Mouse (Mus musculus) limb, embryonic 15.5 days (tissue): ENCODE measurements around the gene Ncoa7. TPM values are rescaled to one million over a fixed set of nuclear protein-coding genes. Genes with fewer than 3 reads are reported as not detected.
A peak's percentile ranks its signal among the peaks of the same experiment; 100 is the strongest.
"Not testable (repeated sequence)": the region's sequence is repeated elsewhere in the genome, so short reads cannot be mapped to it uniquely, and the experiment has no call there.

ENCODE experiments used
- ATAC-seq: fragments of 200-750 bp; cut with Nextera tagmentation; 2 replicates; pipeline ENCODE4 v1.8.0; 2017; ENCODE audit warnings: low read depth, moderate TSS enrichment; ENCODE audit not compliant: insufficient number of reproducible peaks, low FRiP score, low TSS enrichment
- H3K27ac ChIP-seq: fragments of 300-500 bp; sonication (generic); 2 replicates; pipeline ENCODE4 v1.5.1; 2015; ENCODE audit warnings: moderate library complexity, mild to moderate bottlenecking, inconsistent platforms
- H3K27me3 ChIP-seq: fragments of 300-500 bp; sonication (generic); 2 replicates; pipeline ENCODE4 v1.6.1; 2015; ENCODE audit warnings: inconsistent platforms
- H3K36me3 ChIP-seq: fragments of 300-500 bp; sonication (generic); 2 replicates; pipeline ENCODE4 v1.6.1; 2015; ENCODE audit warnings: inconsistent platforms
- H3K4me1 ChIP-seq: fragments of 300-500 bp; sonication (generic); 2 replicates; pipeline ENCODE4 v1.6.1; 2015; ENCODE audit warnings: inconsistent platforms
- H3K4me2 ChIP-seq: fragments of 300-500 bp; sonication (generic); 2 replicates; pipeline ENCODE4 v1.6.1; 2015; ENCODE audit warnings: mild to moderate bottlenecking, inconsistent platforms
- H3K4me3 ChIP-seq: fragments of 300-500 bp; sonication (generic); 2 replicates; pipeline ENCODE4 v1.5.1; 2015; ENCODE audit warnings: mild to moderate bottlenecking, inconsistent platforms
- H3K9ac ChIP-seq: fragments of 300-500 bp; sonication (generic); 2 replicates; pipeline ENCODE4 v1.6.1; 2015; ENCODE audit warnings: inconsistent platforms
- H3K9me3 ChIP-seq: fragments of 300-500 bp; sonication (generic); 2 replicates; pipeline ENCODE4 v1.6.1; 2016; ENCODE audit warnings: inconsistent platforms
- WGBS: fragments of 180-500 bp; shearing (Covaris S2); methylation state at CpG from one replicate; pipeline ENCODE4 v1.1.7; 2015; 5-methylcytosine and 5-hydroxymethylcytosine counted together
- polyA plus RNA-seq: library from polyadenylated mRNA; unstranded; fragments of >200 nt; fragmentation: Nextera tagmentation; extraction: Ambion mirVana; gene quantifications from 2 replicates; pipeline ENCODE4 v1.2.1, GENCODE M21; 2015

Ncoa7 gene
- polyA plus RNA-seq, 1 experiment from 2014 or later: 6.9 TPM

- 85% methylated on average over 3 of the region's 3 CpGs for WGBS
- ATAC-seq: no peak
- Histone ChIP-seq H3K4me2 (no peak within 1 kb of the TSS), H3K27ac (no peak within 1 kb of the TSS), H3K4me1 (no peaks in the 10 kb centered on the region), H3K36me3 (no peaks in the 10 kb centered on the region), H3K27me3 (no peaks in the 10 kb centered on the region), H3K9me3 (no peaks in the 10 kb centered on the region), H3K9ac (no peak within 1 kb of the TSS), H3K4me3 (no peak within 1 kb of the TSS)
Measured at GRCm38 (mm10) chr10:30629513-30629912, 173.6 kb downstream of the Ncoa7 start, which contains the start of gene Hint3. TSS of gene Hint3 (minus strand) at chr10:30629632.

GRCm38 (mm10) chr10:30628444-30628843, 174.7 kb downstream of the Ncoa7 start:
- H3K36me3 ChIP-seq, H3K4me1 ChIP-seq, H3K9me3 ChIP-seq, ATAC-seq, H3K4me2 ChIP-seq, H3K9ac ChIP-seq, H3K27me3 ChIP-seq, H3K4me3 ChIP-seq, H3K27ac ChIP-seq: not testable (repeated sequence)
- WGBS: 87% methylated on average over 11 of the region's 11 CpGs

GRCm38 (mm10) chr10:30627548-30627947, 175.6 kb downstream of the Ncoa7 start:
- Histone ChIP-seq H3K4me3 (no peak overlapping the region), H3K4me1 (no peaks in the 10 kb centered on the region), H3K4me2 (no peak overlapping the region), H3K9me3 (no peaks in the 10 kb centered on the region), H3K27me3 (no peaks in the 10 kb centered on the region), H3K9ac (no peak overlapping the region), H3K36me3 (no peaks in the 10 kb centered on the region), H3K27ac (no peak overlapping the region)
- WGBS: 48% methylated on average over 1 of the region's 1 CpGs
- no peak for ATAC-seq

- no peak overlapping the region for H3K9ac ChIP-seq
- 69% methylated on average over 5 of the region's 5 CpGs for WGBS
- no peaks in the 10 kb centered on the region for H3K27me3 ChIP-seq
- H3K36me3 ChIP-seq: no peaks in the 10 kb centered on the region
- no peak overlapping the region for H3K27ac ChIP-seq
- no peaks in the 10 kb centered on the region for H3K4me1 ChIP-seq
- no peak for ATAC-seq
- H3K4me3 ChIP-seq: no peak overlapping the region
- no peaks in the 10 kb centered on the region for H3K9me3 ChIP-seq
- no peak overlapping the region for H3K4me2 ChIP-seq
Measured at GRCm38 (mm10) chr10:30624161-30625019, 178.7 kb downstream of the Ncoa7 start.

DNA sequence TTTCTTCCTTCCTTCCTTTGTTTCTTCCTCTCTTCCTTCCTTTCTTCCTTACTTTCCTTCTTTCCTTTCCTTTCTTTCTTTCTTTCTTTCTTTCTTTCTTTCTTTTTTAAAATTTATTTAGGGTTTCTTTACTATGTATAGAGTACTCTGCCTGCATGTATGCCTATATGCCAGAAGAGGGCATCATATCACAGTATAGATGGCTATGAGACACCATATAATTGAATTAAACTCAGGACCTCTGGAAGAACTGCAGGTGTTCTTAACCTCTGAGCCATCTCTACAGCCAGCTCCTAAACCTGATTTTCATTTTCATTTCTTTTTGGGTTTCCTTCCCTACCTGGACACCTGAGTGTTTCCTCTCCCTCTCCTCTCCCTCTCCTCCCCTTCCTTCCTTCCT, 180.2 kb downstream of the Ncoa7 start:
- no peaks in the 10 kb centered on the region for H3K27me3 ChIP-seq
- H3K27ac ChIP-seq: no peak overlapping the region
- no peak for ATAC-seq

GRCm38 (mm10) chr10:30618918-30619210, 184.3 kb downstream of the Ncoa7 start:
- Histone ChIP-seq H3K9me3 (no peaks in the 10 kb centered on the region), H3K27ac (peak overlapping the region; percentile 93), H3K4me3 (peak overlapping the region; percentile 54), H3K9ac (no peak overlapping the region), H3K36me3 (no peaks in the 10 kb centered on the region), H3K27me3 (no peaks in the 10 kb centered on the region), H3K4me1 (0 out of 2 replicates have a peak, but pooled peaks cover 4% of the 10 kb centered on the region), H3K4me2 (peak overlapping the region; percentile 52)
- 44% methylated on average over 3 of the region's 3 CpGs for WGBS
- ATAC-seq: no peak

More for the DNA sequence above, 180.2 kb downstream of the Ncoa7 start:
- Histone ChIP-seq H3K9ac (no peak overlapping the region), H3K4me3 (no peak overlapping the region), H3K4me1 (no peaks in the 10 kb centered on the region), H3K36me3 (no peaks in the 10 kb centered on the region), H3K9me3 (no peaks in the 10 kb centered on the region), H3K4me2 (no peak overlapping the region)

DNA sequence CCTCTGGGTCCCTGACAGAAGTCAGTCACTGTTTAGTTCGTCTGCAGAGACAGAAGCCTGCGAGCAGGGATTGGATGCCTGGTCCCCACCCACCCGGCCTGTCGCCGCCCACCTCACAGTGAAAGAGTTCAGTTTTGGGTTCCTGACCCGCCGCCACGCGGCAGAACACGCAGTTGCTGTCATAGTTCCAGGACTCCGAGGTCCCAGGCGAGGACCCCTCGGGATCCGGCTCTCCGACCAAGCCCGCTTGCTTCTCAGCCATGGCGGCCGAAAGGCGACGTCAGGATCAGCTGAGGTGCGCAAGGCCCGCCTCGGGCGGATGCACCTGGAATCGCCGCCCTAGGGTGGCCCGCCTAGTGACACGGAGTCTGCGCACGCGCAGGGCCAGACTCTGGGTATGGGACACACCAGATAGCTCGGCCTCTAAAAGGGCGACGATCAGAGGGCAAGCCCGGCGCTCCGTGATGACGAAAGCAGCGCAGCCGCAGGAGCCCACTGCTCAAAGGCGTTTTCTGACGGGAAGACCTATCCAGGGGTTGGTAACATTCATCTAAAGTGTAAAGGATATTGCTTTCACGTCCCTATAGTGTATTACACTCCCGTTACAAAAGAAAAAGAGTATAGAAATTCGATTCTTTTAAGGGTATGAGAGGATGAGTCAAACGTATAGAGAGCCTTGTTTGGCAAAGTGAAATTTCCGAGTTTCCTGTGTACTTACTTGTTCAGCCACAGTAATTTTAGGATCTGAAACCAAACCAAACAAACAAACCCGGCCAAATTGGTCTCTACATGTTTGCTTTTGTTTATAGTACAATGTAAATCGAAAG, 184.8 kb downstream of the Ncoa7 start:
- WGBS: under 1% methylated on average over 49 of the region's 49 CpGs
- H3K4me1 ChIP-seq: 0 out of 2 replicates have a peak, but pooled peaks cover 4% of the 10 kb centered on the region
- no peaks in the 10 kb centered on the region for H3K27me3 ChIP-seq
- no peaks in the 10 kb centered on the region for H3K9me3 ChIP-seq
- H3K27ac ChIP-seq: peak overlapping the region; percentile 93
- peak overlapping the region; percentile 54 for H3K4me3 ChIP-seq
- ATAC-seq: peak; percentile 100
- H3K9ac ChIP-seq: peak overlapping the region; percentile 50
- no peaks in the 10 kb centered on the region for H3K36me3 ChIP-seq
- H3K4me2 ChIP-seq: peak overlapping the region; percentile 52

DNA sequence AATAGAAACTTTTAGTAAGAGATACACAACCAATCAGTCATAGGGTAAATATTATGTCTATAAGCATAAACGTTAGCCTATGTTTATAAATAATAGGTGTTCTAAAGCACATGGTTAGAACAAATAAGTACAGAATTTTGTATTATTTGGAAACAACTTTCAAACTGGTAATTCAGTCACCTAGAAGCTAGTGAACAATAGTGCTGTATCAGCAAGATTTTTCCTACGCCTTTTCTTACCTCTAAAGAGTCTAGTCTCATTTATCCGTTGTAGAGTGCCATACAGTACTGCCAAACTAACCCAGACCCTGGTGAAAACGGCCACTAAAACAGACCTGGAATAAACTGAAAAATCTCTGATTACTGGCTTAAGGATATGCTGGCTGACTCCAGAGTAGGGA, 190.1 kb downstream of the Ncoa7 start:
- Histone ChIP-seq H3K27ac (no peak overlapping the region), H3K4me1 (0 out of 2 replicates have a peak, but pooled peaks cover 4% of the 10 kb centered on the region), H3K9me3 (no peaks in the 10 kb centered on the region), H3K36me3 (0 out of 2 replicates have a peak, but pooled peaks cover 2% of the 10 kb centered on the region), H3K9ac (no peak overlapping the region), H3K4me2 (no peak overlapping the region), H3K27me3 (no peaks in the 10 kb centered on the region), H3K4me3 (no peak overlapping the region)
- 86% methylated on average over 4 of the region's 4 CpGs for WGBS
- ATAC-seq: no peak

- Histone ChIP-seq H3K27ac (no peak overlapping the region), H3K9me3 (no peaks in the 10 kb centered on the region), H3K9ac (no peak overlapping the region), H3K36me3 (peaks cover 2% of the 10 kb centered on the region; the same call in 1 of the 2 replicates), H3K4me2 (no peak overlapping the region), H3K4me1 (no peaks in the 10 kb centered on the region), H3K27me3 (no peaks in the 10 kb centered on the region), H3K4me3 (no peak overlapping the region)
- no peak for ATAC-seq
Measured at GRCm38 (mm10) chr10:30609614-30610013, 193.5 kb downstream of the Ncoa7 start.

DNA sequence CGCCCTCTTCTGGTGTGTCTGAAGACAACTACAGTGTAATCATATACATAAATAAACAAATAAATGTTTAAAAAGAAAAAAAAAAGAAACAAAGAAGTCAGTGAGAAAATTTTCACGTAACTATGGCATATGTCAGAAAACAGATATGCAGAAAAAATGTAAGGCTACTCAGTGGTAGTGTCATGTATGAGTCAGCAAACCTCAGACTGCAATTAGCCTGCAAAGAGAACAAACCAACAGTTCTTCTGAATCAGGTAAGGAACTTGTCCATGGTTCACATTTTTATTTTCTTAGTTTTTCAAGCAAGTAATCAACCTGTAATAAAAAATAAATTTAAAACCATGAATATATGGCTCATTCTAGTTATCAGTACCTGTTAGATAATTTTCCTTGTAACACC, 195.0 kb downstream of the Ncoa7 start:
- no peaks in the 10 kb centered on the region for H3K27me3 ChIP-seq
- ATAC-seq: no peak
- H3K9me3 ChIP-seq: no peaks in the 10 kb centered on the region
- no peak overlapping the region for H3K27ac ChIP-seq
- no peak overlapping the region for H3K9ac ChIP-seq
- peaks cover 2% of the 10 kb centered on the region; the same call in 1 of the 2 replicates for H3K36me3 ChIP-seq
- H3K4me1 ChIP-seq: no peaks in the 10 kb centered on the region
- no peak overlapping the region for H3K4me3 ChIP-seq
- WGBS: 65% methylated on average over 2 of the region's 2 CpGs
- no peak overlapping the region for H3K4me2 ChIP-seq

DNA sequence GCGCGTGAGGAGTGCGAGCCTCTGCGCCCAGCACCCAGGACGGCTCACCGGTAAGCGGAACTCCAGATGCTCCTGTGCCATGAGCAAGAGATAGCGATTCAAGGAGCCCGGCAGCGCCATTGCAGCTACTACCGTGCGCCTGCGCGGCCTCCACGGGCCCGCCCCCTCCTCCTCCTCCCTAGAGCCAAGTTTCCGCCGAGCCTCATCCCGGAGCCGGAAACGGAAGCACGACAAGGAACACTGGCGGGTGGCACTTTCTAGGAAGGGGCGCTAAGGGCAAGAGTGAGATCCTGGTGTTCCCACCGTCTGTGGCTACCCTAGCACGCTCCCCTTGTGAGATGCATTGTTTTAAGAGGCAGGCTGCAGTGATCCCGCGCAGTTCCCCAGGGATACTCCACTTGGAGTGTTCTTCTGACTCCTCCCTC, 202.6 kb downstream of the Ncoa7 start, which contains the start of gene Trmt11:
TSS of gene Trmt11 (minus strand) at position 208 of the 425 bp plus-strand sequence.
- peak within 1 kb of the TSS; percentile 78 for H3K9ac ChIP-seq
- H3K36me3 ChIP-seq: peaks cover 7% of the 10 kb centered on the region; the same call in 1 of the 2 replicates
- under 1% methylated on average over 28 of the region's 28 CpGs for WGBS
- H3K4me1 ChIP-seq: peaks cover 10% of the 10 kb centered on the region
- peak within 1 kb of the TSS; percentile 75 for H3K4me3 ChIP-seq
- H3K4me2 ChIP-seq: peak within 1 kb of the TSS; percentile 62
- H3K27ac ChIP-seq: peak within 1 kb of the TSS; percentile 86
- no peaks in the 10 kb centered on the region for H3K27me3 ChIP-seq
- peak; percentile 91 for ATAC-seq
- H3K9me3 ChIP-seq: no peaks in the 10 kb centered on the region

DNA sequence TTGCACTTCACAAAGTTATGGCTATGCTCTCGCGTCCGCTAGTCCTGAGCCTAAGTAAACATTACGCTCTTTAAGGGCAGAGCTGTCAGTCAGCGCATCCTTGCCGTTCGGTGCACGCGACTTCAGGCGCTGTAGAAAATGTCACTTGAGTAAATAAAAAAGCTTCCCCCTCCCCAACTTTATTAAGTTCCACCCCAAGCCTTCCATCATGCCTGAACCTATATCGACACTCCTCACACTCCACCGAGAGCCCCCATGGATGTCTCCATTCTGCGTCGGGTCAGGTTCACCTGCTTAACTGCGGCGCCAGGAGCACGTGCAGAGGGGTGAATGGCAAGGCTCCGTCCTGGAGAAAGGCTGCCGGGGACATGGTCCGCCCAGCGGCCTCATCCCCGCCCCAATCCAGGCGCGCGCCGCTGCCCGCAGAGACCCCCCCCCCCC, 203.0 kb downstream of the Ncoa7 start:
- peaks cover 7% of the 10 kb centered on the region; the same call in 1 of the 2 replicates for H3K36me3 ChIP-seq
- no peaks in the 10 kb centered on the region for H3K27me3 ChIP-seq
- peak overlapping the region; percentile 86 for H3K27ac ChIP-seq
- H3K4me3 ChIP-seq: peak overlapping the region; percentile 75
- peak overlapping the region; percentile 78 for H3K9ac ChIP-seq
- peaks cover 10% of the 10 kb centered on the region for H3K4me1 ChIP-seq
- H3K9me3 ChIP-seq: no peaks in the 10 kb centered on the region
- peak; percentile 80 for ATAC-seq
- H3K4me2 ChIP-seq: peak overlapping the region; percentile 62
- under 1% methylated on average over 22 of the region's 27 CpGs for WGBS
